Mouse (Mus musculus) liver, embryonic 12.5 days (tissue): ENCODE measurements around the gene Calml4. TPM values are rescaled to one million over a fixed set of nuclear protein-coding genes. Genes with fewer than 3 reads are reported as not detected.
"Not testable (repeated sequence)": the region's sequence is repeated elsewhere in the genome, so short reads cannot be mapped to it uniquely, and the experiment has no call there.

Experiments used
- ATAC-seq: fragments of 200-750 bp; cut with Nextera tagmentation; 2 replicates; pipeline ENCODE4 v1.8.0; 2017; ENCODE audit warnings: moderate number of reproducible peaks, mild to moderate bottlenecking, moderate library complexity
- H3K27ac ChIP-seq: fragments of 300-500 bp; sonication (generic); 2 replicates; pipeline ENCODE4 v1.5.1; 2016; ENCODE audit warnings: mild to moderate bottlenecking
- H3K27me3 ChIP-seq: fragments of 300-500 bp; sonication (generic); replicated peaks from 2 replicates; pipeline ENCODE4 v1.6.1; 2016; ENCODE audit warnings: mild to moderate bottlenecking, moderate library complexity
- H3K36me3 ChIP-seq: fragments of 300-500 bp; sonication (generic); 2 replicates; pipeline ENCODE4 v1.6.1; 2016; ENCODE audit warnings: mild to moderate bottlenecking, moderate library complexity
- H3K4me1 ChIP-seq: fragments of 300-500 bp; sonication (generic); 2 replicates; pipeline ENCODE4 v1.6.1; 2016
- H3K4me2 ChIP-seq: fragments of 300-500 bp; sonication (generic); 2 replicates; pipeline ENCODE4 v1.6.1; 2016; ENCODE audit warnings: mild to moderate bottlenecking, moderate library complexity
- H3K4me3 ChIP-seq: fragments of 300-500 bp; sonication (generic); 2 replicates; pipeline ENCODE4 v1.5.1; 2016; ENCODE audit warnings: mild to moderate bottlenecking, moderate library complexity
- H3K9ac ChIP-seq: fragments of 300-500 bp; sonication (generic); 2 replicates; pipeline ENCODE4 v1.6.1; 2016; ENCODE audit warnings: mild to moderate bottlenecking, moderate library complexity
- H3K9me3 ChIP-seq: fragments of 300-500 bp; sonication (generic); replicated peaks from 2 replicates; pipeline ENCODE4 v1.6.1; 2016; ENCODE audit warnings: mild to moderate bottlenecking, moderate library complexity
- WGBS: fragments of 180-500 bp; shearing (Covaris S2); methylation state at CpG from one replicate; pipeline ENCODE4 v1.1.7; 2016; ENCODE audit not compliant: insufficient replicate concordance; 5-methylcytosine and 5-hydroxymethylcytosine counted together
- polyA plus RNA-seq: library from polyadenylated mRNA; unstranded; fragments of >200 nt; fragmentation: Nextera tagmentation; extraction: Ambion mirVana; gene quantifications from 2 replicates; pipeline ENCODE4 v1.2.1, GENCODE M21; 2016

Gene Calml4
- polyA plus RNA-seq, 1 experiment from 2014 or later = 2.7 TPM

- Histone ChIP-seq H3K4me3 (peak within 1 kb of the TSS; percentile 76), H3K27ac (peak within 1 kb of the TSS; percentile 90), H3K9me3 (no peaks in the 10 kb centered on the region), H3K4me1 (peaks cover 61% of the 10 kb centered on the region), H3K9ac (peak within 1 kb of the TSS; percentile 94), H3K36me3 (no peaks in the 10 kb centered on the region), H3K27me3 (no peaks in the 10 kb centered on the region), H3K4me2 (peak within 1 kb of the TSS; percentile 89)
- peak; percentile 96 for ATAC-seq
- WGBS = 2% methylated on average over 36 of the region's 48 CpGs
Measured at GRCm38 (mm10) chr9:62838506-62839171, 19.2 kb upstream of the Calml4 start, which contains the start of gene Cln6. Cln6 (plus strand) TSS chr9:62838785.

- H3K4me2 ChIP-seq = peak overlapping the region; percentile 89
- no peaks in the 10 kb centered on the region for H3K36me3 ChIP-seq
- no peaks in the 10 kb centered on the region for H3K27me3 ChIP-seq
- H3K27ac ChIP-seq = peak overlapping the region; percentile 90
- H3K4me3 ChIP-seq = peak overlapping the region; percentile 76
- 7% methylated on average over 14 of the region's 14 CpGs for WGBS
- peaks cover 61% of the 10 kb centered on the region for H3K4me1 ChIP-seq
- H3K9me3 ChIP-seq = no peaks in the 10 kb centered on the region
- ATAC-seq = no peak; the same call in 1 of the 2 replicates
- H3K9ac ChIP-seq = peak overlapping the region; percentile 94
Measured at GRCm38 (mm10) chr9:62839172-62839770, 18.6 kb upstream of the Calml4 start.

GRCm38 (mm10) chr9:62843356-62844024 is 14.4 kb upstream of the Calml4 start:
- no peak for ATAC-seq
- Histone ChIP-seq H3K4me3 (no peak overlapping the region), H3K9me3 (no peaks in the 10 kb centered on the region), H3K36me3 (peaks cover 16% of the 10 kb centered on the region), H3K4me2 (no peak overlapping the region), H3K9ac (no peak overlapping the region), H3K27ac (no peak overlapping the region), H3K4me1 (peaks cover 39% of the 10 kb centered on the region), H3K27me3 (no peaks in the 10 kb centered on the region)
- WGBS = 80% methylated on average over 10 of the region's 10 CpGs

- H3K9ac ChIP-seq = no peak overlapping the region
- no peaks in the 10 kb centered on the region for H3K27me3 ChIP-seq
- peaks cover 24% of the 10 kb centered on the region for H3K36me3 ChIP-seq
- no peak overlapping the region for H3K4me2 ChIP-seq
- H3K27ac ChIP-seq = no peak overlapping the region
- H3K4me3 ChIP-seq = no peak overlapping the region
- no peak for ATAC-seq
- 76% methylated on average over 5 of the region's 5 CpGs for WGBS
- peaks cover 32% of the 10 kb centered on the region for H3K4me1 ChIP-seq
- H3K9me3 ChIP-seq = no peaks in the 10 kb centered on the region
Measured at GRCm38 (mm10) chr9:62844461-62844860, 13.4 kb upstream of the Calml4 start.

- H3K9me3 ChIP-seq = no peaks in the 10 kb centered on the region
- peak overlapping the region; percentile 42 for H3K27ac ChIP-seq
- no peak overlapping the region for H3K4me2 ChIP-seq
- peaks cover 52% of the 10 kb centered on the region for H3K36me3 ChIP-seq
- H3K4me1 ChIP-seq = peaks cover 11% of the 10 kb centered on the region
- 2% methylated on average over 3 of the region's 3 CpGs for WGBS
- no peak overlapping the region for H3K4me3 ChIP-seq
- peak; percentile 77 for ATAC-seq
- no peaks in the 10 kb centered on the region for H3K27me3 ChIP-seq
- H3K9ac ChIP-seq = 0 out of 2 replicates have a peak overlapping the region, but pooled peaks have one; percentile 1
Measured at GRCm38 (mm10) chr9:62847694-62848093, 10.2 kb upstream of the Calml4 start.

GRCm38 (mm10) chr9:62848641-62849040 is 9.2 kb upstream of the Calml4 start:
- H3K27me3 ChIP-seq = no peaks in the 10 kb centered on the region
- 86% methylated on average over 3 of the region's 3 CpGs for WGBS
- peaks cover 6% of the 10 kb centered on the region for H3K4me1 ChIP-seq
- no peak overlapping the region for H3K4me2 ChIP-seq
- no peak overlapping the region for H3K9ac ChIP-seq
- no peak for ATAC-seq
- no peak overlapping the region for H3K27ac ChIP-seq
- H3K36me3 ChIP-seq = peaks cover 52% of the 10 kb centered on the region
- H3K4me3 ChIP-seq = no peak overlapping the region
- no peaks in the 10 kb centered on the region for H3K9me3 ChIP-seq

- Histone ChIP-seq H3K36me3 (peaks cover 43% of the 10 kb centered on the region), H3K9me3 (no peaks in the 10 kb centered on the region), H3K27me3 (no peaks in the 10 kb centered on the region), H3K4me1 (peaks cover 6% of the 10 kb centered on the region), H3K4me3 (no peak overlapping the region), H3K9ac (no peak overlapping the region), H3K4me2 (no peak overlapping the region), H3K27ac (no peak overlapping the region)
- no peak for ATAC-seq
- 80% methylated on average over 2 of the region's 2 CpGs for WGBS
Measured at GRCm38 (mm10) chr9:62851571-62851970, 6.3 kb upstream of the Calml4 start.

GRCm38 (mm10) chr9:62854483-62854882 is 3.4 kb upstream of the Calml4 start:
- H3K4me3 ChIP-seq = no peak overlapping the region
- 55% methylated on average over 4 of the region's 4 CpGs for WGBS
- H3K4me1 ChIP-seq = peaks cover 12% of the 10 kb centered on the region
- H3K27me3 ChIP-seq = no peaks in the 10 kb centered on the region
- H3K4me2 ChIP-seq = no peak overlapping the region
- no peak for ATAC-seq
- H3K9me3 ChIP-seq = no peaks in the 10 kb centered on the region
- H3K9ac ChIP-seq = no peak overlapping the region
- H3K36me3 ChIP-seq = peaks cover 28% of the 10 kb centered on the region
- H3K27ac ChIP-seq = no peak overlapping the region

GRCm38 (mm10) chr9:62857216-62857615 is 664 bp upstream of the Calml4 start:
- Histone ChIP-seq H3K4me2 (no peak overlapping the region), H3K4me3 (no peak overlapping the region)
- WGBS = 53% methylated on average over 9 of the region's 9 CpGs

GRCm38 (mm10) chr9:62858266-62859019 is 563 bp downstream of the Calml4 start:
- H3K9ac ChIP-seq = no peak overlapping the region
- no peaks in the 10 kb centered on the region for H3K36me3 ChIP-seq
- WGBS = 57% methylated on average over 8 of the region's 8 CpGs
- H3K27me3 ChIP-seq = no peaks in the 10 kb centered on the region
- no peak overlapping the region for H3K4me2 ChIP-seq
- no peak for ATAC-seq
- H3K9me3 ChIP-seq = no peaks in the 10 kb centered on the region
- H3K27ac ChIP-seq = no peak overlapping the region
- H3K4me1 ChIP-seq = peaks cover 12% of the 10 kb centered on the region
- H3K4me3 ChIP-seq = no peak overlapping the region

More at GRCm38 (mm10) chr9:62857216-62857615, 664 bp upstream of the Calml4 start:
- Histone ChIP-seq H3K9ac (no peak overlapping the region), H3K9me3 (no peaks in the 10 kb centered on the region), H3K27ac (no peak overlapping the region), H3K36me3 (peaks cover 2% of the 10 kb centered on the region; the same call in 1 of the 2 replicates), H3K27me3 (no peaks in the 10 kb centered on the region), H3K4me1 (peaks cover 12% of the 10 kb centered on the region)
- no peak for ATAC-seq

- not testable (repeated sequence) for H3K36me3 ChIP-seq, H3K4me3 ChIP-seq, ATAC-seq, H3K4me2 ChIP-seq, H3K27ac ChIP-seq, H3K27me3 ChIP-seq, H3K9me3 ChIP-seq, H3K9ac ChIP-seq
- peaks cover 12% of the 10 kb centered on the region for H3K4me1 ChIP-seq
- 39% methylated on average over 7 of the region's 7 CpGs for WGBS
Measured at GRCm38 (mm10) chr9:62860102-62860501, 2.2 kb downstream of the Calml4 start.
